Mouse (Mus musculus): ENCODE measurements around the gene Tas1r2. TPM values are rescaled to one million over a fixed set of nuclear protein-coding genes. Genes with fewer than 3 reads are reported as not detected.

The Tas1r2 gene
- polyA plus RNA-seq, 1 experiment = not detected

DNA sequence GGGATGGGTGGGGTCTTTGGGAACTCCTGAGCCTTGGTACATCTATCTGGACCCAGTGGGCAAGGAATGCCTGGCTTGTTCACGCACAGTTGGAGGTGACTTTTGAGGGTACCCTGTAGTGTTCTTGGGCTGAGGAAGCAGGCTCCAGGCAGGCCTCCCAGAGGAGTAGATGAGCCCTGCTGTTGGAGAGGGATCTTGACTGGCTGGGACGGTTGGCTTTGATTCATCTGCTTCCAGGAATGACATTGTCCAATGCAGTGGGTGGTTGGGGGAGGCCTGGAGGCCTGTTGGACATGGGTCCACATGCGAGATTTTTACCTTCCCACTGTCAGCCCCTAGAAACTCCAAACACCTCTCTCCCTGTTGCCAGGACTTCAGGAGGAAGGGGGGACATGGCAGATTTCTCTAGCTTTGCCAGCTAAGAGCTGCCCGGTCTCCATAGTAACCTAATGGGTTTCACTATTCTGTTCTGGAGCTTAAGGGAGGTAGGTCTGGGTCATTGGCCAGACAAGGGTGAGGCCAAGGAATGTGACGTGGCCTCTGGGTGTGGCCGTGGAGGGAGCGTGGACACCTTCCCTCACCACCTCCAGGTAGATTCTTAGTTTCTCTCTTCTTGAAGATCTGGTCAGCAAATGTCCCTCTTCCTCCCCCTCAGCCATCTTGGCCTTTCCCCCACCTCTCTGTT, 21.6 kb upstream of the Tas1r2 start:
- Histone ChIP-seq H3K4me3 (ENCODE audit: insufficient read depth, low read depth, low read length) (no peak overlapping the region), H3K27ac (ENCODE audit: insufficient read depth, low read depth, low read length) (no peak overlapping the region), H3K4me1 (ENCODE audit: control insufficient read depth, insufficient read depth, low read length) (peaks cover 15% of the 10 kb centered on the region)
- no peak for TF ChIP-seq POLR2A (IDR thresholded peaks at IDR 0.05; ENCODE audit: insufficient read depth, low read depth, low read length)
- TF ChIP-seq CTCF (IDR thresholded peaks at IDR 0.05; ENCODE audit: insufficient read depth, low read depth, low read length) = no peak
- 83% methylated on average over 7 of the region's 7 CpGs for WGBS

DNA sequence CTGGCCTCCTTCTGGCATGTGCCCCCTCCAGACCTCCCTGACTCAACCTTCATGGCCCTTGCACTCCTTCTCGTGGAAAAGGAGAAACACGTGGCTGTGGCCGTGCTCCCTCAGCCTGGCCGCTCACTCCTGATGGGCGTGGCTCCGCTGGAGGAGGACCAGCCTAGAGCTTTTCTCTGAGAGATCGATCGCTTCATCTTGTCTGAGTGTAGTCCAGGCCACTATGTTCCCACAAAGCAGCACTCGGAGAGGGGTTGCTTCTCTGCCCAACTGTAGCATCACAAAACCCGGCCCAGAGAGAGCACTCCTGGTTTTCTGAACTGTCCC, 21.1 kb upstream of the Tas1r2 start:
- Histone ChIP-seq H3K4me3 (ENCODE audit: insufficient read depth, low read depth, low read length) (no peak overlapping the region), H3K27ac (ENCODE audit: insufficient read depth, low read depth, low read length) (no peak overlapping the region), H3K4me1 (ENCODE audit: control insufficient read depth, insufficient read depth, low read length) (peaks cover 15% of the 10 kb centered on the region)
- 74% methylated on average over 10 of the region's 10 CpGs for WGBS
- TF ChIP-seq POLR2A (IDR thresholded peaks at IDR 0.05; ENCODE audit: insufficient read depth, low read depth, low read length) (no peak), CTCF (IDR thresholded peaks at IDR 0.05; ENCODE audit: insufficient read depth, low read depth, low read length) (no peak)

DNA sequence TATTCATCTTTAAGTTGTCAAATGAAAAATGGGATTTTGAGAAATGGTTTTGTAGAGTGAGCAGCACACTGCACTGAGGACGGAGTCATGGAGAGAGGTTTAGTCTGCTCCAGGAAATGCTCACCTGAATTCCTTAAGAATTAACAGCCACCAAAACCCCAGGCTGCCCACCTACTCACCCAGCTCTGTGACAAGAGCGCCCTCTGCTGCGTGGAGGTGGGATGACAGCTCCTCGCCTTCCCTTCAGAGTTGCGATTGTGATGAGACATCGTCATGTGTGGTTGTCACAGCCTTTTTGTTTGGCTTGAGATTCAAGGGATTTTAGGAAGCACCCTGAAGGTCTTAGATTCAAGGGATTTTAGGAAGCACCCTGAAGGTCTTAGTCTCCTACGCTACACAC, 17.0 kb upstream of the Tas1r2 start:
- TF ChIP-seq CTCF (IDR thresholded peaks at IDR 0.05; ENCODE audit: insufficient read depth, low read depth, low read length) (peak; percentile 96), POLR2A (IDR thresholded peaks at IDR 0.05; ENCODE audit: insufficient read depth, low read depth, low read length) (no peak)
- 33% methylated on average over 7 of the region's 7 CpGs for WGBS
- H3K4me1 ChIP-seq (ENCODE audit: control insufficient read depth, insufficient read depth, low read length) = peaks cover 28% of the 10 kb centered on the region
- no peak overlapping the region for H3K4me3 ChIP-seq (ENCODE audit: insufficient read depth, low read depth, low read length)
- H3K27ac ChIP-seq (ENCODE audit: insufficient read depth, low read depth, low read length) = no peak overlapping the region

DNA sequence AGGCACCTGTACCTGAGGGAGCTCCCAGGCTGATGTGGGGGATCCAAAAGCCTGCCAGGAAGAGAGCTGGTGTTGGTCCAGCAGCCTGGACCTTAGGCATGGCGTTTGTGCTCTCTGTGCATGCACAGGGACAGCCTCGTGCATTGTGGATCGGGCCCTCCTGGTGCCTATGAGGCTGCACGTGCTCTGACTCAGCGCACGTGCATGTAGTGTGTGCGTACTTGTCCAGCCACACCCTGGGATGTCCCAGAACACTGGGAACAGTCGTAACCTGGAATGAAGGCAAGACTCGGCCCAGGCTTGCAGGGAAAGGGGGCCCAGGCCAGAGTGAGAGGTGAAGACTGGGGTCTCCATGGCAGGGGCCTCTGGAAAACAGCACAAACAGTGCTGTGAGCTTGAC, 15.5 kb upstream of the Tas1r2 start:
- WGBS = 92% methylated on average over 9 of the region's 9 CpGs
- no peak for TF ChIP-seq CTCF (IDR thresholded peaks at IDR 0.05; ENCODE audit: insufficient read depth, low read depth, low read length)
- no peak for TF ChIP-seq POLR2A (IDR thresholded peaks at IDR 0.05; ENCODE audit: insufficient read depth, low read depth, low read length)
- no peak overlapping the region for H3K4me3 ChIP-seq (ENCODE audit: insufficient read depth, low read depth, low read length)
- peaks cover 29% of the 10 kb centered on the region for H3K4me1 ChIP-seq (ENCODE audit: control insufficient read depth, insufficient read depth, low read length)
- no peak overlapping the region for H3K27ac ChIP-seq (ENCODE audit: insufficient read depth, low read depth, low read length)

DNA sequence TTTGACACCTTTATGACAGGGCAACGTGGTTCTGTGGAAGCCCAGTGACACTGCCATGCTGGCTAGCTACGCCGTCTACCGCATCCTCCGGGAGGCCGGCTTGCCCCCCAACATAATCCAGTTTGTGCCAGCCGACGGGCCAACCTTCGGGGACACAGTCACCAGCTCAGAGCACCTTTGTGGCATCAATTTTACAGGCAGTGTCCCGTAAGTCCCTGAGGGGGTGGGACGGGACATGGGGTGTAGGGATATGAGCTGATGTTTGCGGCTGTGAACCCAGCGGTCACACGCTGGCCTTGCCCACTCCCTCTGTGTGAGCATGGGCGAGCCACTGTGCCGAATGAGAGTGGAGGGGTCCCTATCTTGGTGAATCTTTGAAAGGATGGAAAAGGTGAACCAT, 15.0 kb upstream of the Tas1r2 start:
- Histone ChIP-seq H3K4me3 (ENCODE audit: insufficient read depth, low read depth, low read length) (no peak overlapping the region), H3K27ac (ENCODE audit: insufficient read depth, low read depth, low read length) (no peak overlapping the region), H3K4me1 (ENCODE audit: control insufficient read depth, insufficient read depth, low read length) (peaks cover 29% of the 10 kb centered on the region)
- 97% methylated on average over 16 of the region's 16 CpGs for WGBS
- no peak for TF ChIP-seq CTCF (IDR thresholded peaks at IDR 0.05; ENCODE audit: insufficient read depth, low read depth, low read length)
- no peak for TF ChIP-seq POLR2A (IDR thresholded peaks at IDR 0.05; ENCODE audit: insufficient read depth, low read depth, low read length)

DNA sequence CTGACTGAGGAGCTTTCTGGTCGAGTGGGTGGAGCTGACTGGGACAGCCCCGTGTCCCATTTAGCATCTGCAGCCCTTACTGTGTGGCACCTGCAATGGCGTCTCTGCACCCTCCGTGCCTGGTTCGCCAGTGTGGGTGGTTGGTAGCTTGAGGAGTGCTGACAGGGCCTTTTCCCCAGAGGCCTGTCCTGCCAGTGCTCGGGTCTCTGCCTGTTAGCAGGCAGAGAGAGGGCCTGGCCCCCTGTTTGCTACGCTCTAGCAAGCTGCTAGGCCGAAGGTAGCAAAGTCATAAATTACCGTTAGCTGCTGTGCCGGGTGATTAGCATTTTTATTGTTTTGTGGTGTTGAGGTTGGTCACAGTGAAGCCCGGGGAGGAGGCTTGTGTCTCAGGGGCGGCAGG, 13.5 kb upstream of the Tas1r2 start:
- WGBS = 57% methylated on average over 12 of the region's 12 CpGs
- Histone ChIP-seq H3K4me1 (ENCODE audit: control insufficient read depth, insufficient read depth, low read length) (peaks cover 29% of the 10 kb centered on the region), H3K27ac (ENCODE audit: insufficient read depth, low read depth, low read length) (no peak overlapping the region), H3K4me3 (ENCODE audit: insufficient read depth, low read depth, low read length) (no peak overlapping the region)
- TF ChIP-seq POLR2A (IDR thresholded peaks at IDR 0.05; ENCODE audit: insufficient read depth, low read depth, low read length) (no peak), CTCF (IDR thresholded peaks at IDR 0.05; ENCODE audit: insufficient read depth, low read depth, low read length) (no peak)

DNA sequence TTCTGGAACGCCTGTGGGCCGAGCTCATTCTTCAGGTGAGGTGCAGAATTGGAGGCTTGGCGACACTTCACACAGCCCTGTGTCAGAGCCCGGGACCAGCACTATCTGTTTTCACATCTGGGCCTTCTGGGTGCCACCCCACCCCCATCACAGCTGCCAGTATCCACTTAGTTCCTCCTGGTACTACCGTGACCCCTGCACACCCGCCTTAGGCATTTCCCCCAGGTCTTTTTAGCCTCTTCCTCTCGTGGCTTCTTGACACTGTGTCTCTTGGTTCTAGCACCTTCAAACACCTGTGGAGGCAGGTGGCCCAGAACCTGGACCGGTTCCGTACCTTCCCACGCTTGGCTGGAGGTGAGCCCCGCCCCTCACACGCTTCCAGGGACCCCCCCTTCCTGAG, 13.0 kb upstream of the Tas1r2 start:
- Histone ChIP-seq H3K4me1 (ENCODE audit: control insufficient read depth, insufficient read depth, low read length) (peaks cover 29% of the 10 kb centered on the region), H3K4me3 (ENCODE audit: insufficient read depth, low read depth, low read length) (no peak overlapping the region), H3K27ac (ENCODE audit: insufficient read depth, low read depth, low read length) (no peak overlapping the region)
- WGBS = 87% methylated on average over 12 of the region's 12 CpGs
- TF ChIP-seq CTCF (IDR thresholded peaks at IDR 0.05; ENCODE audit: insufficient read depth, low read depth, low read length) = no peak
- no peak for TF ChIP-seq POLR2A (IDR thresholded peaks at IDR 0.05; ENCODE audit: insufficient read depth, low read depth, low read length)

DNA sequence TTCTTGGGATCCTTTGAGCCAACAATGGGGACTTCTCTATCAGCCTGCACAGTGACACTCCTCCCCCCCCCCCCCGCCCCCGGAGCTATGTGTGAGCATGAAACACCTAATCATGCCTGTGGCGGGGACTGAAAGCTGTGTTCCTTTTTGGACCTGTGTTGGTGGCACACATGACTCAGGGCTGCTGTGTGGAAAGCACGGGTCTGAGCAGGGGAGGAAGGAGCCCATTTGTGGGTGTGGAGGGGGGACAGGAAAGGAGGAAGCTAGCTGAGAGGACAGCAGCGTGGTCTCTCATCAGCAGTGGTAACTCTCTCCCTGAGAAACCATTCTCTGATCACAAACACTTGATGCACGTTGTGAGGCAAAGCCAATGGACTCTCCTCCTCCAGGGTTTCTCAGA, 12.6 kb upstream of the Tas1r2 start:
- no peak for TF ChIP-seq CTCF (IDR thresholded peaks at IDR 0.05; ENCODE audit: insufficient read depth, low read depth, low read length)
- TF ChIP-seq POLR2A (IDR thresholded peaks at IDR 0.05; ENCODE audit: insufficient read depth, low read depth, low read length) = no peak
- Histone ChIP-seq H3K4me3 (ENCODE audit: insufficient read depth, low read depth, low read length) (no peak overlapping the region), H3K27ac (ENCODE audit: insufficient read depth, low read depth, low read length) (no peak overlapping the region), H3K4me1 (ENCODE audit: control insufficient read depth, insufficient read depth, low read length) (peaks cover 29% of the 10 kb centered on the region)
- WGBS = 33% methylated on average over 6 of the region's 6 CpGs

DNA sequence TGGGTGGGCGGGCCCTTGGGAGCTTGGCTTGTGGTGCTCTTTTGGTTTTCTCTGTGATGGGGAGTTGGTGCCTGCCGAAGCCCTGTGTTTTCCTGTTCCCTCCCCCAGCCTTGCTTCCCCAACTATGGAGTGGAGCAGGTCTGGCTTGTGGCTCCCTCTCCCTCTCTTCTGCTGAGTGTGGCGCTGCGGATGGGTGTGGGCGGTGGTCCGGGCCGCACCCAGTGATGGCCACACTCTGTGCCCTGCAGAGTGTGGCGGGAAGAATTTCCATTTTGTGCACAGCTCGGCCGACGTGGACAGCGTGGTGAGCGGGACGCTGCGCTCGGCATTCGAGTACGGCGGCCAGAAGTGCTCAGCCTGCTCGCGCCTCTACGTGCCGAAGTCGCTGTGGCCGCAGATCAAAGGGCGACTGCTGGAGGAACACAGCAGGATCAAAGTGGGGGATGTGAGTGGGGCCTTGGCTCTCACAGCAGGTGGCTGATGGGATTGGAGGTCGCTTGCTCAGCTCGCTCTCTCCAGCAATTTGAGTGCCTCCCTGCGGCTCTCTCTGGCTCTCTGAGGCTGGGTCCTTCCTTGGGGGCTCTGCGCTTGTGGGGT, 11.4 kb upstream of the Tas1r2 start:
- TF ChIP-seq CTCF (IDR thresholded peaks at IDR 0.05; ENCODE audit: insufficient read depth, low read depth, low read length) (no peak), POLR2A (IDR thresholded peaks at IDR 0.05; ENCODE audit: insufficient read depth, low read depth, low read length) (no peak)
- no peak overlapping the region for H3K27ac ChIP-seq (ENCODE audit: insufficient read depth, low read depth, low read length)
- WGBS = 37% methylated on average over 30 of the region's 30 CpGs
- H3K4me3 ChIP-seq (ENCODE audit: insufficient read depth, low read depth, low read length) = no peak overlapping the region
- H3K4me1 ChIP-seq (ENCODE audit: control insufficient read depth, insufficient read depth, low read length) = peaks cover 29% of the 10 kb centered on the region

Measured in olfactory bulb, adult 2 months (tissue).